Mouse (Mus musculus): ENCODE data around the gene Ppil3. TPM values are rescaled to one million over a fixed set of nuclear protein-coding genes. Genes with fewer than 3 reads are reported as not detected.

Gene Ppil3
- polyA plus RNA-seq (2015; fragmentation: Nextera tagmentation; extraction: Ambion mirVana): 55.6 and 60.6 TPM in 2 replicates

DNA sequence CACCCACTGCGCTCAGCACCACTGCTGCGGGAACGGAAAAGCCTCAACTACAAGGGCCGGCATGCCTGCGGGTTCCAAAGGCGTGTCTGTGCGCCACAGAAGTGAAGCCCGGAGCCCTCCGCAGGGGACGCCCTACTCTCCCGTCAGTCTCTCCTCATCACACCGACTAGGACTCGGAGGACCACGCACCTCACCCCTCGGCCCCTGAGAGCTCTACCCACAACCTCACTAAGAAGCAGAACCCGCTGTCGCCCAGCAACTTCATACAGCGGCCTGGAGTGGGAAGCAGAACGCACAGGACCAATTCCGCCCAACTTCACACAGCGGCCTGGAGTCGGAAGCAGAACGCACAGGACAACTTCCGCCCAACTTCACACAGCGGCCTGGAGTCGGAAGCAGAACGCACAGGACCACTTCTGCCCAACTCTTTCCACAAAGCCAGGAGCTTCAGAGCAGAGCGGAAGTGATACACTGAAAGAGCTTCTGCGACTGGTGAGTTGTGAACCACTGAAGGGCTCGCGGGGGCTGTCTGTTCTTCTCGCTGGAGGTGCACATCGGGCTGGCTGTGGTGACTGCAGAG is at the start of gene Ppil3, which contains the start of gene Nif3l1:
Gene Ppil3, minus strand, starts transcription at position 344 of the 580 bp plus-strand sequence.
Gene Nif3l1, plus strand, starts transcription at position 9 of the 580 bp plus-strand sequence.
- Histone ChIP-seq H3K4me2 (replicated peaks; ENCODE audit: low read depth, low read length) (peak within 1 kb of the TSS; percentile 67), H3K27me3 (ENCODE audit: insufficient read depth, low read length) (no peaks in the 10 kb centered on the region), H3K4me3 (ENCODE audit: low read length) (peak within 1 kb of the TSS; percentile 69), H3K4me1 (ENCODE audit: insufficient read depth, low read length) (peaks cover 14% of the 10 kb centered on the region; the same call in 1 of the 2 replicates), H3K9me3 (ENCODE audit: low read length) (no peaks in the 10 kb centered on the region), H3K36me3 (ENCODE audit: insufficient read depth, low read length) (peaks cover 12% of the 10 kb centered on the region), H3K27ac (ENCODE audit: low read length) (peak within 1 kb of the TSS; percentile 97), H3K9ac (replicated peaks; ENCODE audit: low read length) (peak within 1 kb of the TSS; percentile 84)
- peak; percentile 97 for ATAC-seq (ENCODE audit: low FRiP score, low TSS enrichment)
- under 1% methylated on average over 33 of the region's 33 CpGs for whole genome bisulfite sequencing

DNA sequence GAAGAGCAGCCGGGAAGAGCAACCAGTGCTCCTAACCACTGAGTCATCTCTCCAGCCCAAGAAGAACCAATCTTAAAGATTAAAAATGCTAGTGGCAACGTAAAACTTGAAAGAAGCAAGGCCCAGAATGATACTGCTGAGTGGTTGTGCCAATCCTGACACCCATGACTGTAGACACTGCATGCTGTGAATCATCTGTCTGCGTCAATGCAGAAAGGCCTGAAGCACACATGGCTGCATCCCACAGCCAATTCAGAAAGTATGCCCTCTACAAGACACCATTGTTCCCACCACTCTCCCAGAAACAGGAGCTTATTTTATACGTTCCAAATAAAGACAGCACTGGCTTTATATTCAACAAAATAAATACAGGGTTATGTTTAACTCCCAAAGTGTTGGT is 37.4 kb upstream of the Ppil3 start:
- WGBS: 95% methylated on average over 4 of the region's 4 CpGs
- no peak overlapping the region for H3K4me2 ChIP-seq (replicated peaks; ENCODE audit: low read depth, low read length)
- H3K4me3 ChIP-seq (ENCODE audit: low read length): no peak overlapping the region
- no peak overlapping the region for H3K9ac ChIP-seq (replicated peaks; ENCODE audit: low read length)
- no peak overlapping the region for H3K27ac ChIP-seq (ENCODE audit: low read length)
- no peaks in the 10 kb centered on the region for H3K4me1 ChIP-seq (ENCODE audit: insufficient read depth, low read length)
- no peaks in the 10 kb centered on the region for H3K9me3 ChIP-seq (ENCODE audit: low read length)
- no peak for ATAC-seq (ENCODE audit: low FRiP score, low TSS enrichment)
- peaks cover 39% of the 10 kb centered on the region for H3K36me3 ChIP-seq (ENCODE audit: insufficient read depth, low read length)
- no peaks in the 10 kb centered on the region for H3K27me3 ChIP-seq (ENCODE audit: insufficient read depth, low read length)

DNA sequence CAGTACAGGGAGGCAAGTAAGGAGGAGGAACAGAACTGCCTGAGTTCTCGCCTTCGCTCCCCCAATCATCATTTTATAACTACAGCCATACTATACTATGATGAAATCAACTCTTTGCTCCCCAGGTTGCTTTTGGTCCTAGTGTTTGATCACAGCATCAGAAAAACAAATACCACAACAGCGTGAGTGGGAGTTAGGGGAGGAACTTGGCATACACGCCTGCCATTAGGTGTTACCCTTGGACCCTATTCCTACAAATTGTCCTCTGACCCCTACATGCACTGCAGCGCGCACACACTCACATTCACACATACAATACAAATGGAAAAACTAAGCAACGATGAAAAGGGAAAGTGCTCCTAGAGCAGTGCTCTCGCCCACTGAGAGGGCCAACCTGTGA is 30.4 kb upstream of the Ppil3 start:
- WGBS: 95% methylated on average over 8 of the region's 8 CpGs
- ATAC-seq (ENCODE audit: low FRiP score, low TSS enrichment): no peak
- Histone ChIP-seq H3K4me3 (ENCODE audit: low read length) (no peak overlapping the region), H3K27me3 (ENCODE audit: insufficient read depth, low read length) (no peaks in the 10 kb centered on the region), H3K27ac (ENCODE audit: low read length) (no peak overlapping the region), H3K36me3 (ENCODE audit: insufficient read depth, low read length) (peaks cover 52% of the 10 kb centered on the region), H3K9me3 (ENCODE audit: low read length) (no peaks in the 10 kb centered on the region), H3K4me2 (replicated peaks; ENCODE audit: low read depth, low read length) (no peak overlapping the region), H3K4me1 (ENCODE audit: insufficient read depth, low read length) (no peaks in the 10 kb centered on the region), H3K9ac (replicated peaks; ENCODE audit: low read length) (no peak overlapping the region)

DNA sequence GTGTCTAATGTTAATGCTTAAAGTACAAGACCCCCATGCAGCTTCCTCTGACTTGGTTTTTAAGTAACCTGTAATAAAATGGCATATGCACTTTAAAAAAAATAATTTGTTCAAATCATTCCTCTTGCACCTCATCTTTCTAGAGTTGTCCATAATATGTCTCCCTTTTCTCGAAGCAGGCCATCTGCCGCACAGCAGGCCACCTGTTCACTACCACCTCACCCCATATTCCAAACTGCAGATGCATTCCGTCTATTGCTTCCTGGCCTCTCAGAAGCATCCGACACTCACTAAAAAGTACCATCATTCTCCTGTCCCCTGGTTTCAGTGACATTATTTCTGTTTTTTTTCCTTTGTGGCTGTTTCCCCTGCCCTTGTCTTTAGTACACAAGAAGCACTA is 20.3 kb upstream of the Ppil3 start:
- Histone ChIP-seq H3K9me3 (ENCODE audit: low read length) (no peaks in the 10 kb centered on the region), H3K36me3 (ENCODE audit: insufficient read depth, low read length) (peaks cover 53% of the 10 kb centered on the region), H3K27ac (ENCODE audit: low read length) (no peak overlapping the region), H3K9ac (replicated peaks; ENCODE audit: low read length) (no peak overlapping the region), H3K4me3 (ENCODE audit: low read length) (no peak overlapping the region), H3K4me1 (ENCODE audit: insufficient read depth, low read length) (no peaks in the 10 kb centered on the region), H3K4me2 (replicated peaks; ENCODE audit: low read depth, low read length) (no peak overlapping the region), H3K27me3 (ENCODE audit: insufficient read depth, low read length) (no peaks in the 10 kb centered on the region)
- no peak for ATAC-seq (ENCODE audit: low FRiP score, low TSS enrichment)
- 94% methylated on average over 4 of the region's 4 CpGs for WGBS

DNA sequence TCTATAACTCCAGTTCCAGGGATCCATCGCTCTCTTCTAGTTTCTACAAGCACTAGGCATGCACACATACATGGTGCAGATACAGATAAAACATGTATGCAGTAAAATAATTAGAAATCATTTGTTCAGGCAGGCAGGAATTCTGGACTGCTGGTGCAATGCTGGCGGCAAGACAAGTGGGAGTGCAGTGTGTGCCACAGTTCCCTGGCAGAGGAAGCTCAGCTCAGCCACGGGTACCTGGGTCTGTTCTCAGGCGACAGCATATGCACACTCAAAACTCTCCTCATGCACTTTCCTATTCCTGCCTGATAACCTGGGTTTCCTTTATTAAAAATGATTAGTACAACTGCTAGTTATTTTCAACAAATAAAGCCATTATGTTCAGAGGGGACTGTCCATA is 19.8 kb upstream of the Ppil3 start:
- Histone ChIP-seq H3K36me3 (ENCODE audit: insufficient read depth, low read length) (peaks cover 54% of the 10 kb centered on the region), H3K27ac (ENCODE audit: low read length) (no peak overlapping the region), H3K27me3 (ENCODE audit: insufficient read depth, low read length) (no peaks in the 10 kb centered on the region), H3K4me3 (ENCODE audit: low read length) (no peak overlapping the region), H3K4me1 (ENCODE audit: insufficient read depth, low read length) (no peaks in the 10 kb centered on the region), H3K9ac (replicated peaks; ENCODE audit: low read length) (no peak overlapping the region), H3K4me2 (replicated peaks; ENCODE audit: low read depth, low read length) (no peak overlapping the region), H3K9me3 (ENCODE audit: low read length) (no peaks in the 10 kb centered on the region)
- WGBS: 88% methylated on average over 4 of the region's 4 CpGs
- no peak for ATAC-seq (ENCODE audit: low FRiP score, low TSS enrichment)

DNA sequence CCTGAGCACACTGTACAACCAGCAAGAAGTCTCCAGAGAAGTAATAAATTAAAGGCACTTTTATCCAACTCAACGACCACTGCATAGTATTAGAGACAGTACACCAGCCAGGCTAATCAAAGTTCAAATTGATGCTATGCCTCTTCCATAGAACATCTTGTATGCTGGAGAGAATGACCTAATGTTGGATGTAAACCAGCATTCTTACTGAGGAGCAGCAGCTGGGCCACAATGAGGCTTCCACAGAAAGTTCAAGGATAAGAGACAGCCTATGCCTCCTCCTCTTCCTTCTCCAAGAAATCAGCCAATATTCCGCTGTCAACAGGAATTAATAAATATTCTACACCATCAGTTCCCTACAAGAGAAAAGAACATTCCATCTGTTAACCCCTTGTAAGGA is 18.6 kb upstream of the Ppil3 start:
- Histone ChIP-seq H3K4me2 (replicated peaks; ENCODE audit: low read depth, low read length) (no peak overlapping the region), H3K36me3 (ENCODE audit: insufficient read depth, low read length) (peaks cover 50% of the 10 kb centered on the region), H3K9me3 (ENCODE audit: low read length) (no peaks in the 10 kb centered on the region), H3K27ac (ENCODE audit: low read length) (no peak overlapping the region), H3K4me1 (ENCODE audit: insufficient read depth, low read length) (no peaks in the 10 kb centered on the region), H3K9ac (replicated peaks; ENCODE audit: low read length) (no peak overlapping the region), H3K4me3 (ENCODE audit: low read length) (no peak overlapping the region), H3K27me3 (ENCODE audit: insufficient read depth, low read length) (no peaks in the 10 kb centered on the region)
- no peak for ATAC-seq (ENCODE audit: low FRiP score, low TSS enrichment)
- 66% methylated on average over 2 of the region's 2 CpGs for WGBS

DNA sequence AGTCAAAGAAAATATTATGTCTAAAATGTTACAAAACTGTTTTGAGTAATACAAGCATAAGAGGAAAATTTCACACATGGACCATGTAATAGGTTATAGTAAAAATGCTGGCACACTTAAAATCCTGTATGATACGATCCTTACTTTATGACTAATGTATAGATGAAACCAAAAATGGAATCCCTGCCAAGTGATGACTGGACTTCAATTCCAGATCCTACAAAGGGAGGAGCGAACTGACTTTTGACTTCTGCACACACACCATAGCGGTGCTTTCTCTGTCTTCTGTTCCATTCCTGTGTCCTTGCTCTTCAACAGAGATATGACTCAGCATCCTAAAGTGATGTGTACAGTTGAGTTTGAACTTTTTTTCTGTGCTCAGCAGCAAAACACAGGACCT is 15.3 kb upstream of the Ppil3 start:
- no peaks in the 10 kb centered on the region for H3K27me3 ChIP-seq (ENCODE audit: insufficient read depth, low read length)
- H3K9me3 ChIP-seq (ENCODE audit: low read length): no peaks in the 10 kb centered on the region
- 96% methylated on average over 3 of the region's 3 CpGs for WGBS
- no peak for ATAC-seq (ENCODE audit: low FRiP score, low TSS enrichment)
- no peak overlapping the region for H3K4me3 ChIP-seq (ENCODE audit: low read length)
- H3K4me1 ChIP-seq (ENCODE audit: insufficient read depth, low read length): no peaks in the 10 kb centered on the region
- no peak overlapping the region for H3K27ac ChIP-seq (ENCODE audit: low read length)
- peaks cover 70% of the 10 kb centered on the region for H3K36me3 ChIP-seq (ENCODE audit: insufficient read depth, low read length)
- no peak overlapping the region for H3K9ac ChIP-seq (replicated peaks; ENCODE audit: low read length)
- H3K4me2 ChIP-seq (replicated peaks; ENCODE audit: low read depth, low read length): no peak overlapping the region

DNA sequence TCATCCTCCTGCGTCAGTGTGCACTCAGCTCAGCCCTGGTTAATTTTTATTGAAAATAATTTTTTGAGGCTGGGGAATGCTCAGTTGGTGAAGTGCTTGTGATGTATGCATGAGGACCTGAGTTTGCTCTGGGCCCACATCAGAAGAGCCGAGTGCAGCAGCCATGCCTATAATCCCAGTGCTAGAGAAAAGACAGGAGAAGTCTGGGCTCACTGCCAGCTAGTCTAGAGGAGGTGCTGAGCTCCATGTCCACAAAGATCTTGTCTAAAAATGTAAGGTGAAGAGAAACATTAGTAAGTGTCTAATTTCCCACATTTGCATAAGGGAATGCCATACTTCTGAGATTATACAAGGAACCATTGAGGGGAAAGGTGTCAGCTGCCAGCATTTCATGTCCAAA is 13.6 kb upstream of the Ppil3 start:
- H3K4me3 ChIP-seq (ENCODE audit: low read length): no peak overlapping the region
- no peaks in the 10 kb centered on the region for H3K27me3 ChIP-seq (ENCODE audit: insufficient read depth, low read length)
- no peak overlapping the region for H3K27ac ChIP-seq (ENCODE audit: low read length)
- H3K9ac ChIP-seq (replicated peaks; ENCODE audit: low read length): no peak overlapping the region
- no peak for ATAC-seq (ENCODE audit: low FRiP score, low TSS enrichment)
- no peaks in the 10 kb centered on the region for H3K9me3 ChIP-seq (ENCODE audit: low read length)
- H3K4me2 ChIP-seq (replicated peaks; ENCODE audit: low read depth, low read length): no peak overlapping the region
- H3K4me1 ChIP-seq (ENCODE audit: insufficient read depth, low read length): no peaks in the 10 kb centered on the region
- peaks cover 70% of the 10 kb centered on the region for H3K36me3 ChIP-seq (ENCODE audit: insufficient read depth, low read length)
- WGBS: 72% methylated on average over 2 of the region's 2 CpGs

DNA sequence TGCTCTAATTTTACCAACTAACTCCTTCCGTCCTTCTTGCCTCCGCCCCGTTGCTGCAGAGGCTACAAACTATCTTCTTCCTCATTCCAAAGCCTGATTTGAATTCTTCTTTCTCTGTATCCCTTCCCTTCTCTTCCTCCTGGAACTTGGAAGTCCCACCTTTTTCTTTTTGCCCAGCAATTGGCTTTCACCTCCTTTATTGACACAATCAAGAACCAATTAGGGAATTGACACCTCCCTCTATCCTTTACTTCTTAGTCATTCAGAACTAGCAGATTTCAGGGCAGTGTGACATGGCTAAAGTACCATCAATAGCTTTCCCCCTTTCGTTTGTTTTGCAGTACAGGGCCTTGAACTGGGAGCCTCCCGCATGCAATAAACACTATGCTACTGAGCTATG is 12.9 kb upstream of the Ppil3 start:
- H3K4me2 ChIP-seq (replicated peaks; ENCODE audit: low read depth, low read length): no peak overlapping the region
- no peaks in the 10 kb centered on the region for H3K9me3 ChIP-seq (ENCODE audit: low read length)
- H3K4me1 ChIP-seq (ENCODE audit: insufficient read depth, low read length): no peaks in the 10 kb centered on the region
- no peak for ATAC-seq (ENCODE audit: low FRiP score, low TSS enrichment)
- 80% methylated on average over 5 of the region's 5 CpGs for WGBS
- no peaks in the 10 kb centered on the region for H3K27me3 ChIP-seq (ENCODE audit: insufficient read depth, low read length)
- H3K36me3 ChIP-seq (ENCODE audit: insufficient read depth, low read length): peaks cover 77% of the 10 kb centered on the region
- no peak overlapping the region for H3K4me3 ChIP-seq (ENCODE audit: low read length)
- no peak overlapping the region for H3K9ac ChIP-seq (replicated peaks; ENCODE audit: low read length)
- no peak overlapping the region for H3K27ac ChIP-seq (ENCODE audit: low read length)

DNA sequence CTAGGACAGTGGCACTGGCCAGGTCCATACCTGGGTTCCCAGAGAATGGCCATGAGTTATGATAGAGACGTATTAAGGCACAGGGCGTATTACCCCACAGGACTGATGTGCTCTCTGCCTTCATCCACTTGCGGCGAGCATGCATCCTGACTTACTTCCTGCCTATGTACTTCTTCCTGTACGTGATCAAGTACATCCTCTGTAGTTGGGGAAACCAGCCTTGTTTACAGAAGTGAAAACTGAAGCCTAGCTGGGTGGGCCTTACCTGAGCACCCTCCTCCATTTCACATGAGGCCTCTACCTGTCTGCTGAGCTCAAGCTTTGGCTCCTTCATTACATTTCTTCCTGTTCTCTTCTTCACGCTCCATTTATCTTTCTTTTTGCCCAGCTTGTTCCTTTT is 9.0 kb upstream of the Ppil3 start:
- ATAC-seq (ENCODE audit: low FRiP score, low TSS enrichment): no peak

More for the DNA sequence above, 9.0 kb upstream of the Ppil3 start:
- H3K9ac ChIP-seq (replicated peaks; ENCODE audit: low read length): no peak overlapping the region
- H3K9me3 ChIP-seq (ENCODE audit: low read length): no peaks in the 10 kb centered on the region
- H3K27ac ChIP-seq (ENCODE audit: low read length): no peak overlapping the region
- WGBS: 89% methylated on average over 6 of the region's 6 CpGs
- H3K4me3 ChIP-seq (ENCODE audit: low read length): no peak overlapping the region
- H3K4me1 ChIP-seq (ENCODE audit: insufficient read depth, low read length): no peaks in the 10 kb centered on the region
- H3K27me3 ChIP-seq (ENCODE audit: insufficient read depth, low read length): no peaks in the 10 kb centered on the region
- no peak overlapping the region for H3K4me2 ChIP-seq (replicated peaks; ENCODE audit: low read depth, low read length)
- peaks cover 71% of the 10 kb centered on the region for H3K36me3 ChIP-seq (ENCODE audit: insufficient read depth, low read length)

All from kidney, embryonic 16.5 days (tissue).